29 mouse cellular contexts compared by ENCODE assay signal in genomic region chr16:88811827-88812226, GRCm38 (mm10). TPM values are rescaled to one million over a fixed set of nuclear protein-coding genes. Genes with fewer than 3 reads are reported as not detected.
DNase-seq lines count a peak whose midpoint lies in the region; ATAC-seq and TF ChIP-seq lines count a peak whose summit lies in the region.
"Had no signal": no experiment of that assay in that cellular context is flagged by ENCODE, and none has a peak within 500 bp of the region (broad histone marks: within the 10 kb centered on the region; RNA-seq: fewer than 3 reads in every experiment).

Gm20741 (minus strand) TSS chr16:88812220.

- no peaks in the 10 kb centered on the region for H3K27me3 ChIP-seq in cerebellum, adult 2 months (ENCODE audit: control insufficient read depth, insufficient read depth, low read length)
- H3K27me3 ChIP-seq: forebrain, embryonic 12.5 days; liver, embryonic 15.5 days; lung, embryonic 15.5 days; stomach, embryonic 15.5 days had no signal

- H3K4me1 ChIP-seq in cerebellum, adult 2 months (ENCODE audit: control insufficient read depth, insufficient read depth, low read length): peaks cover 2% of the 10 kb centered on the region; the same call in 1 of the 2 replicates
- H3K4me1 ChIP-seq: forebrain, embryonic 12.5 days; liver, embryonic 15.5 days; lung, embryonic 15.5 days; stomach, embryonic 15.5 days had no signal

- 3% methylated on average over 2 of the region's 2 CpGs for WGBS in cerebellum, adult 2 months

- no peak for DNase-seq in frontal cortex, postnatal 36 days (ENCODE audit: low spot score in 2 of 2)
- peak; percentile 66 for DNase-seq in brain, adult 2 months (ENCODE audit: low read depth, low spot score)
- DNase-seq in cerebellum, adult 2 months: peak; percentile 62 to 80
- peak; percentile 61 to 72 for DNase-seq in cerebellum, postnatal 25 days
- DNase-seq in natural killer cell, adult 2 months (ENCODE audit: low spot score in 2 of 2): no peak
- DNase-seq in right cerebral cortex, postnatal 36 days (ENCODE audit: low spot score in 2 of 2): no peak
- DNase-seq: adrenal gland, postnatal 25 days; gastrocnemius, postnatal 10 days; layer of hippocampus, postnatal 36 days; lung, postnatal 36 days; midbrain, embryonic 14.5 days; right cerebral cortex, postnatal 4 days; thymus, adult 18-20 months; thymus, postnatal 36 days had no signal

- TF ChIP-seq CTCF in cerebellum, adult 2 months (IDR thresholded peaks at IDR 0.05; ENCODE audit: borderline replicate concordance, insufficient read depth, low read depth, low read length): no peak

- ATAC-seq in frontal cortex, adult (ENCODE audit: low TSS enrichment): peak; percentile 31; the same call in 1 of the 2 replicates
- ATAC-seq: hindbrain, embryonic 16.5 days; intestine, embryonic 16.5 days had no signal

- TF ChIP-seq POLR2A in cerebellum, adult 2 months (IDR thresholded peaks at IDR 0.05; ENCODE audit: borderline replicate concordance, insufficient read depth, low read length): no peak

- no peak within 1 kb of the TSS for H3K27ac ChIP-seq in cerebellum, adult 2 months (ENCODE audit: insufficient read depth, low read length)
- H3K27ac ChIP-seq: forebrain, embryonic 12.5 days; layer of hippocampus, adult 2 months; liver, embryonic 15.5 days; lung, embryonic 15.5 days; stomach, embryonic 15.5 days had no signal

- H3K4me3 ChIP-seq in cerebellum, adult 2 months (replicated peaks; ENCODE audit: insufficient read depth, low read depth, low read length): no peak within 1 kb of the TSS
- H3K4me3 ChIP-seq: forebrain, embryonic 12.5 days; layer of hippocampus, adult 2 months; liver, embryonic 15.5 days; lung, embryonic 15.5 days; myocyte; stomach, embryonic 15.5 days had no signal

RNA-seq across cellular contexts. Expression of gene Gm20741, which starts in this region (rescaled TPM):
- polyA plus RNA-seq in cerebellum, adult 2 months (2012; rRNA removed): not detected in 2 replicates
- polyA plus RNA-seq: forebrain, embryonic 12.5 days; frontal cortex, adult 2 months; heart, embryonic 11.5 days; heart, postnatal 0 days; hindbrain, embryonic 16.5 days; intestine, embryonic 16.5 days; kidney, embryonic 14.5 days; limb, embryonic 14.5 days; liver, embryonic 15.5 days; lung, embryonic 15.5 days; midbrain, embryonic 14.5 days; myocyte; neural tube, embryonic 14.5 days; stomach, embryonic 15.5 days had no signal

Comparison
In these comparisons a context has a peak if more than half of its experiments do, and no peak if none do; other contexts are left out.
1. Peak in DNase-seq in cerebellum, adult 2 months; RNA of the gene not detected or under 1 TPM.
2. DNase-seq: peak in brain, adult 2 months (single experiment) and cerebellum, postnatal 25 days (2 of 2); none in frontal cortex, postnatal 36 days (0 of 2), natural killer cell, adult 2 months (0 of 2) and right cerebral cortex, postnatal 36 days (0 of 2).